Mouse (Mus musculus): ENCODE measurements around the gene Ap1s1.

GRCm38 (mm10) chr5:137045402-137046323 is at the start of gene Ap1s1:
- TF ChIP-seq CTCF (IDR thresholded peaks at IDR 0.05; ENCODE audit: insufficient read depth, low read depth, low read length) (no peak), POLR2A (IDR thresholded peaks at IDR 0.05; ENCODE audit: insufficient read depth, low read depth, low read length) (peak; percentile 33; the same call in 1 of the 2 replicates)

All from olfactory bulb, adult 2 months (tissue).